Mouse (Mus musculus) small intestine, adult 2 months (tissue): ENCODE results near the gene Zfp456.
"Not testable (repeated sequence)": the region's sequence is repeated elsewhere in the genome, so short reads cannot be mapped to it uniquely, and the experiment has no call there.

Source experiments
- CTCF ChIP-seq: fragments of 200-500 bp; IDR thresholded peaks from 2 replicates; pipeline ENCODE4 v1.5.1; 2012; ENCODE audit warnings: low read depth, mild to moderate bottlenecking, control low read depth, inconsistent platforms, low read length, moderate library complexity, mixed read lengths; ENCODE audit not compliant: insufficient replicate concordance, insufficient read length; ENCODE audit errors: extremely low read depth
- POLR2A ChIP-seq: fragments of 200-500 bp; IDR thresholded peaks from 2 replicates; pipeline ENCODE4 v1.6.1; 2012; ENCODE audit warnings: low read depth, mild to moderate bottlenecking, control low read depth, inconsistent platforms, low read length, moderate library complexity

- TF ChIP-seq POLR2A, CTCF: not testable (repeated sequence)
Measured at GRCm38 (mm10) chr13:67422532-67422931, 46.9 kb upstream of the Zfp456 start.
